Mouse (Mus musculus) lung, adult 2 months (tissue): Measurements from ENCODE around the gene Chic2. TPM values are rescaled to one million over a fixed set of nuclear protein-coding genes. Genes with fewer than 3 reads are reported as not detected.
A peak's percentile ranks its signal among the peaks of the same experiment; 100 is the strongest.

Experiments used
- DNase-seq: peaks from one replicate; pipeline ENCODE4 v3.0.0; 2022
- H3K4me1 ChIP-seq: fragments of 200-500 bp; 2 replicates; pipeline ENCODE4 v1.6.1; 2011; ENCODE audit warnings: low read length; ENCODE audit not compliant: control insufficient read depth, insufficient read depth
- H3K4me3 ChIP-seq: fragments of 200-500 bp; replicated peaks from 2 replicates; pipeline ENCODE3; 2011; ENCODE audit warnings: low read depth, mild to moderate bottlenecking, control low read depth, low read length; ENCODE audit errors: extremely low read depth
- CTCF ChIP-seq: fragments of 200-500 bp; IDR thresholded peaks from 2 replicates; pipeline ENCODE4 v1.5.1; 2011; ENCODE audit warnings: mild to moderate bottlenecking, low read length, control low read depth; ENCODE audit not compliant: insufficient read depth
- POLR2A ChIP-seq: fragments of 200-500 bp; IDR thresholded peaks from 2 replicates; pipeline ENCODE4 v1.6.1; 2011; ENCODE audit warnings: low read depth, mild to moderate bottlenecking, control low read depth, low read length, borderline replicate concordance; ENCODE audit errors: extremely low read depth
- WGBS: fragments of 180-500 bp; shearing (Covaris S2); methylation state at CpG from one replicate; pipeline ENCODE4 v1.1.7; 2018; 5-methylcytosine and 5-hydroxymethylcytosine counted together
- polyA plus RNA-seq: library from polyadenylated mRNA; depleted of rRNA; stranded (reverse); fragments of >200 nt; gene quantifications from 2 replicates; pipeline ENCODE4 v1.2.3, GENCODE M21; 2012

Chic2 gene
- polyA plus RNA-seq, 1 experiment = 10.6 TPM

GRCm38 (mm10) chr5:75067125-75067756, 22.7 kb upstream of the Chic2 start:
- 2% methylated on average over 30 of the region's 30 CpGs for WGBS
- peaks cover 6% of the 10 kb centered on the region; the same call in 1 of the 2 replicates for H3K4me1 ChIP-seq
- TF ChIP-seq POLR2A (no peak), CTCF (no peak)
- no peak for DNase-seq
- H3K4me3 ChIP-seq = peak overlapping the region; percentile 33

GRCm38 (mm10) chr5:75066715-75067114, 22.1 kb upstream of the Chic2 start:
- H3K4me3 ChIP-seq = no peak overlapping the region
- peaks cover 6% of the 10 kb centered on the region; the same call in 1 of the 2 replicates for H3K4me1 ChIP-seq
- DNase-seq = no peak
- TF ChIP-seq CTCF = no peak
- no peak for TF ChIP-seq POLR2A
- WGBS = 5% methylated on average over 8 of the region's 10 CpGs

- 37% methylated on average over 4 of the region's 4 CpGs for WGBS
- DNase-seq = no peak
- no peak overlapping the region for H3K4me3 ChIP-seq
- no peak for TF ChIP-seq POLR2A
- TF ChIP-seq CTCF = no peak
- H3K4me1 ChIP-seq = peaks cover 3% of the 10 kb centered on the region; the same call in 1 of the 2 replicates
These were observed 18.6 kb upstream of the Chic2 start for GRCm38 (mm10) chr5:75063177-75063576.

DNA sequence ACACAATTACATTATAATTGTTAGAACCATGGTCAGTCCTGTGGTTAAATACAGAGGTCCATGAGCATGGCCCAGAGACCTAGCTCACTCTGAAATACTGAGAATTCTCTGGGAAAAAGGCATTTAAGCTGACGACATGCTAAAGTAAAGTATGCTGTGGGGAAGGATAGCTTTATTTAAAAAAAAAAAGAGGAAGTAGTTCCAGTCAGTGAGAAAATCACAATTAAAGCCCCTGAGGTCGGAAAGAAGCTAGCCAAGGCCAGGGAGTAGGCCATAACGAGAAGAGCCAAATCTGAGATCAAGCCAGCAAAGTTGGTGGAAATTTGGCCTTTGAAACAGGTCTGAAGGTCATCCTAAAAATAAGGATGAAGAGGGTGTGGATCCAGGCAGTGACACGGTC, 6.5 kb upstream of the Chic2 start:
- no peak for DNase-seq
- no peak for TF ChIP-seq POLR2A
- TF ChIP-seq CTCF = no peak
- H3K4me1 ChIP-seq = peaks cover 4% of the 10 kb centered on the region; the same call in 1 of the 2 replicates
- 69% methylated on average over 4 of the region's 4 CpGs for WGBS
- H3K4me3 ChIP-seq = no peak overlapping the region

GRCm38 (mm10) chr5:75046681-75047321, 2.2 kb upstream of the Chic2 start:
- WGBS = 20% methylated on average over 15 of the region's 15 CpGs
- TF ChIP-seq CTCF (no peak), POLR2A (no peak)
- Histone ChIP-seq H3K4me3 (peak overlapping the region; percentile 36), H3K4me1 (peaks cover 14% of the 10 kb centered on the region)
- no peak for DNase-seq

DNA sequence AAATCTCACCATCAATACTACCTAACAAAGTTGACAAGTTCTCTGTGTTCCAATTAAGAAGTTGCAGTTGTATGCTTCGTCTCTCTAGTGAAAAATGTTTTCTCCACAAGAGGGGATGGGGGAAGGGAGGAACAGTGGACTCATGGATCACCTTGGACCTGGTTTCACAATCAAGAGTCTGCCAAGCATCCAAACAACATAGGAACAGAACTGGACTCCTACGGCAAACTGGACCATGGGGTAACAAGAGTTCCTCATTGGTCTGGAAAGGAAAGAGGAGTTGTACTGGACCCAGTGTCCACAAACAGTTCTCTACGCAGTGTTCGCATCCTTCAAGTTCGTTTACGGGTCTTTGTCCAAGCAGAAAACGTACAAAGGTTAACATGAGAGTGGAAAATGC, 797 bp upstream of the Chic2 start:
- TF ChIP-seq POLR2A = no peak
- no peak for TF ChIP-seq CTCF
- 74% methylated on average over 7 of the region's 7 CpGs for WGBS
- H3K4me3 ChIP-seq = no peak overlapping the region
- peaks cover 19% of the 10 kb centered on the region for H3K4me1 ChIP-seq
- no peak for DNase-seq

DNA sequence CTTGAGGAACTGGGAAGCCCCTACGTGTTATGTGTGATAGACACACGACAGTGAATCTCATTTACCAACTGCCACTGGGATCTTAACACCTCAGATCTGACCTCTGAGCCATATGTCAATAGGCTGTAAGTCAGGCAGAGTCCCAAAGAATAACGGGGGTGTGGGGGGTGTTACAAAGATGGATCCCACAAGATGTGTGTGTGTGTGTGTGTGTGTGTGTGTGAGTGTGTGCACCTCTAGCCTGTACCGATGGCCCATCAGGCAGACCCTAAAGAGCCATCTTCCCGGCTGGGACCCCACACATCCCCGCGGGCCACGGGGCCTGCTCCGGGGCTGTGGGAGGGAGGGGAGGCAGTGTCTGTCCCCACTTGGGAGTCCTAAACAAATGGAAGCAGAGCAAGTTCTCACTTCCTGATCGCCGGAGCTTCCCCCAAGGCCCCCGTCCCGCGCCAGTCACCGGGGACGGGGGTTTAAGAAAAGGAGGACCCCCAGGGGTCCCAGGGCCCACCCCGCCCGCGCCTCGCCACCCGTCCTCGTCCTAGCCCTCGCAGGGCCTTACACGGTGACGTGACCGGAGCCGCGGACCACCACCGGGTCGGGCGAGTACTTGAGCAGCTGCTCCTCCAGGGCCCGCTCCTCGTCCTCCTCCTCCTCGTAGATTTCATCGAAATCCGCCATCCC, 813 bp downstream of the Chic2 start:
- under 1% methylated on average over 36 of the region's 36 CpGs for WGBS
- TF ChIP-seq POLR2A = no peak
- TF ChIP-seq CTCF = no peak
- Histone ChIP-seq H3K4me1 (peaks cover 21% of the 10 kb centered on the region), H3K4me3 (peak overlapping the region; percentile 90)
- no peak for DNase-seq

- TF ChIP-seq CTCF (no peak), POLR2A (no peak)
- Histone ChIP-seq H3K4me3 (peak overlapping the region; percentile 90), H3K4me1 (peaks cover 21% of the 10 kb centered on the region)
- DNase-seq = no peak
- WGBS = 3% methylated on average over 9 of the region's 9 CpGs
These were observed 1.5 kb downstream of the Chic2 start for GRCm38 (mm10) chr5:75043011-75043445.

GRCm38 (mm10) chr5:75039307-75039706, 5.3 kb downstream of the Chic2 start:
- peaks cover 19% of the 10 kb centered on the region for H3K4me1 ChIP-seq
- DNase-seq = no peak
- TF ChIP-seq POLR2A (no peak), CTCF (no peak)
- 89% methylated on average over 1 of the region's 1 CpGs for WGBS
- no peak overlapping the region for H3K4me3 ChIP-seq
